Mouse (Mus musculus) thymus, postnatal 4 days (tissue): Measurements from ENCODE around the gene Jchain.
"Not testable (repeated sequence)": the region's sequence is repeated elsewhere in the genome, so short reads cannot be mapped to it uniquely, and the experiment has no call there.

Source experiments
- DNase-seq: peaks from one replicate; pipeline ENCODE4 v3.0.0; 2021

The Jchain gene

GRCm38 (mm10) chr5:88527657-88528056, at the start of gene Jchain:
Gene Jchain (minus strand): TSS chr5:88527891.
- DNase-seq: no peak

GRCm38 (mm10) chr5:88575506-88576338, 48.0 kb upstream of the Jchain start:
- no peak for DNase-seq

- no peak for DNase-seq
These were observed 47.1 kb upstream of the Jchain start for GRCm38 (mm10) chr5:88574829-88575228.

GRCm38 (mm10) chr5:88569541-88569940, 41.9 kb upstream of the Jchain start:
- DNase-seq: no peak

- DNase-seq: no peak
These were observed 38.5 kb upstream of the Jchain start for GRCm38 (mm10) chr5:88566034-88566841.

- DNase-seq: peak; percentile 67
These were observed 37.7 kb upstream of the Jchain start for GRCm38 (mm10) chr5:88565148-88566033.

- peak; percentile 88 for DNase-seq
These were observed 36.9 kb upstream of the Jchain start, which contains the start of gene Rufy3 for GRCm38 (mm10) chr5:88564501-88565147. Gene Rufy3 (plus strand): TSS chr5:88565040.

GRCm38 (mm10) chr5:88562863-88563780, 35.4 kb upstream of the Jchain start:
- DNase-seq: no peak

- no peak for DNase-seq
These were observed 33.6 kb upstream of the Jchain start for GRCm38 (mm10) chr5:88561080-88561814.

- DNase-seq: no peak
These were observed 31.3 kb upstream of the Jchain start for GRCm38 (mm10) chr5:88558991-88559390.

- peak; percentile 93 for DNase-seq
These were observed 26.6 kb upstream of the Jchain start, which contains the start of gene Utp3 for GRCm38 (mm10) chr5:88554086-88554886. Gene Utp3 (plus strand): TSS chr5:88554462.

- DNase-seq: no peak
These were observed 25.8 kb upstream of the Jchain start for GRCm38 (mm10) chr5:88553271-88554085.

GRCm38 (mm10) chr5:88545536-88545935, 17.8 kb upstream of the Jchain start:
- no peak for DNase-seq

- not testable (repeated sequence) for DNase-seq
These were observed 16.7 kb upstream of the Jchain start for GRCm38 (mm10) chr5:88544411-88544810.

- DNase-seq: peak; percentile 58
These were observed 15.1 kb upstream of the Jchain start for GRCm38 (mm10) chr5:88542651-88543282.

GRCm38 (mm10) chr5:88540845-88541244, 13.2 kb upstream of the Jchain start:
- DNase-seq: no peak

GRCm38 (mm10) chr5:88534697-88535096, 7.0 kb upstream of the Jchain start:
- no peak for DNase-seq

- DNase-seq: no peak
These were observed 3.2 kb upstream of the Jchain start for GRCm38 (mm10) chr5:88530908-88531307.
